Mouse (Mus musculus): ENCODE data around the gene Kdm4a. TPM values are rescaled to one million over a fixed set of nuclear protein-coding genes. Genes with fewer than 3 reads are reported as not detected.

Kdm4a gene
- total RNA-seq, 2 experiments from 2014 or later = 20.5 to 36.0 TPM

GRCm38 (mm10) chr4:118162123-118162522, 17.7 kb downstream of the Kdm4a start:
- no peak for ATAC-seq (replicated peaks; ENCODE audit: low FRiP score, low TSS enrichment, poor library complexity, severe bottlenecking)

GRCm38 (mm10) chr4:118157666-118158065, 22.2 kb downstream of the Kdm4a start:
- ATAC-seq (replicated peaks; ENCODE audit: low FRiP score, low TSS enrichment, poor library complexity, severe bottlenecking) = no peak

DNA sequence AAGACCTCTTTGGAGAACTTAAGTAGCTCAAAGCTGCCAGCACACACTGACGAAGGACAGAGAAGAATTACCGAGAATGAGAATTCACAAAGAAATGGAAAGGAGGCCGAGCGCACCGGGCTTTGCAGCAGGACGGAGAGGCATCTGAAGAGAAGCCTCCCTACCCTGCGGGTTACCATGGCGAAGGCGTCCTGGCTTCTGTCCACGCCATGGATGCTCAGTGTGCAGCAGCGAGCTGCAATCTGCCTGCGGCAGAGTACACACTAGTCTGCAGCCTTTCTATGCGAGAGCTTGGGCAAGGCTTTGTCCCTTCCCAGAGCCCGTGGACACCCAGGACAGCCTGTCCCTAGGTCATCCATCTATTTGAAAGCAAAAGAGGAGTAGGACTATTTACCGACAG, 23.3 kb downstream of the Kdm4a start:
- ATAC-seq (replicated peaks; ENCODE audit: low FRiP score, low TSS enrichment, poor library complexity, severe bottlenecking) = no peak

GRCm38 (mm10) chr4:118154889-118155288, 25.0 kb downstream of the Kdm4a start:
- ATAC-seq (replicated peaks; ENCODE audit: low FRiP score, low TSS enrichment, poor library complexity, severe bottlenecking) = no peak

DNA sequence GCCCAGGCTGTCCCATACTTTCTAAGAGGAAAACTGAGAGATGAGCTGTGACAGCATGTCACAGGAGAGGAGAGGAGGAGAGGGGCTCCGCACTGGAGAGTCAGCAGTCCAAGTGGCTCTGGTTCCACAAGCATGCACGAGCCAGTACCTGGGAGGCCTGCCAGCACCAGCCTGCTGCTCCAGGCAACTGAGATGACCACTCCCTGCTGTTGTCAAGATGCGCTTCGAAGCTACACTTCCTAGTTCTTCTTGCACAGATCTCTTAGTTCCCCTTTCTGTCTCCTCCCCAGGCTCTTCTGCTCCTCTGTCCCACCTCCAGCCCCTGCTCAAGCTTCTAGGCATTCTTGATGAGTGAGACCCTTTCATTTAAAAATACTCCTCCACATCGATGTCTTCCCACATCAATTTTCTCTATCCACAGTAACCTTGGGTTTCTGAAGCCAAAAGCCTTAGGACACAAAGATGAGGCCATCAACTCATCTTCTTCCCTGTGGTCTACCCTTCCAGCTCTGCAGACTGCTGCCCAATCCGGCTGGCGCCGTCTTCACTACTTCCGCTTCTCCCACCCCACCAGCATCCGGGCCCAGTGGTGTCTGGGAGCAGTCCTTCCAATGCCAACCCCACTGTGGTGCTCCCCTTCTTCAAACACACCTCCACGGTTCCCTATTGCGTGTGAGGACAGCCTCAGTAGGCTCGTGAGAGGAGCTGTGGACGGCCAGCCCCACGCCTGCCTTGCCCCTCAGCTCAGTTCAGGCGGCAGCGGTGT, 27.6 kb downstream of the Kdm4a start:
- no peak for ATAC-seq (replicated peaks; ENCODE audit: low FRiP score, low TSS enrichment, poor library complexity, severe bottlenecking)

DNA sequence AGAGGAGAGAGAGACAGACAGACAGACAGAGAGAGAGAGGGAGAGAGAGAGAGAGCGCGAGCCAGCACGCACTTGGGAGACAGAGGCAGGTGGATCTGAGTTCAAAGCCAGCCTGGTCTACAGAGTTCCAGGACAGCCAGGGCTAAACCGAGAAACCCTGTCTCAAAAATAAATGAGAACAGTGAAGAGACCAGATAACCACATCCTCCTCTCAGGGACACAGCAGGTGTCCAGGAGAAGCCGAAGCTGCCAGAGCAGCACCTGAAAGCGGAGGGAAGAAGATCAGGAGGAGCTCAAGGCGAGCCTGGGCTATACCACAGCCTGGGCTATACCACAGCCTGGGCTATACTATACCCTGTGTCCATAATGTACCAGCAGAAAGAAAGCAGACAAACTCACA, 29.0 kb downstream of the Kdm4a start:
- no peak for ATAC-seq (replicated peaks; ENCODE audit: low FRiP score, low TSS enrichment, poor library complexity, severe bottlenecking)

DNA sequence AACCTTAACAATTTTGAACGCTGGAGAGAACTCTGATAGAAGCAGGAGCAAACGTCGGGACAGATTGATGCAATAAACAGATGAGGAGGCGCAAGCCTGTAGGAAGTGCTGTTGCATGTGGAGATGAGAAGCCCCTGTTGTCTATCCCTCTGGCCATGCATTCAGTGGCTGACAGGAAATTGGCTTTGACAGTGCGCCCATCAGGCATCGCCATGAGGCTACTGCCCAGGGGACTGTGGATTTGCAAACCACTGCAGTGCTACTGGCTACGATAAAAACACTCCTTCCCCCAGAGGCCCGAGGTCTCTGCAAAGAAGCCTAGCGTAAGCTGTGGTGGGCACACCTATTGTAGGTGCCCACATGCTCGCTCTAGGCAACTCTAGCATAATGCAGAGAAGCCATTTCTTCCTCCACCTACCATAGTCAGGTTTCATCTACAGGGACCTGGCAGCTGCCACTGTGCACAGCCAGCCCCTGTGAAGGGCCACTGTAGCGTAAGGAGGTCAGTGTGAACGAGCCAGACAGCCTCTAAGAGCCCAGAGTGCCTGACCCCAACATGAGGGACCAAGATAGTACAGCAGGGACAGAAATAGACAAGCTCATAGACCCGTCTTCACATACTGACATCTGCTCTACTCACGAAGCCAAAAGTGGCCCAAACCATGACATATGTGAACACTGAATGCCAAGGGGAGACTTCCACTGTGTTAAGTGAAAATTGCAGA, 29.7 kb downstream of the Kdm4a start:
- no peak for ATAC-seq (replicated peaks; ENCODE audit: low FRiP score, low TSS enrichment, poor library complexity, severe bottlenecking)

- no peak for ATAC-seq (replicated peaks; ENCODE audit: low FRiP score, low TSS enrichment, poor library complexity, severe bottlenecking)
Measured at GRCm38 (mm10) chr4:118149055-118149576, 30.7 kb downstream of the Kdm4a start.

- ATAC-seq (replicated peaks; ENCODE audit: low FRiP score, low TSS enrichment, poor library complexity, severe bottlenecking) = peak; percentile 45
Measured at GRCm38 (mm10) chr4:118148317-118148687, 31.5 kb downstream of the Kdm4a start.

GRCm38 (mm10) chr4:118147547-118148316, 32.1 kb downstream of the Kdm4a start:
- ATAC-seq (replicated peaks; ENCODE audit: low FRiP score, low TSS enrichment, poor library complexity, severe bottlenecking) = 0 out of 2 replicates have a peak, but pooled peaks have one; percentile 17

- no peak for ATAC-seq (replicated peaks; ENCODE audit: low FRiP score, low TSS enrichment, poor library complexity, severe bottlenecking)
Measured at GRCm38 (mm10) chr4:118147090-118147489, 32.8 kb downstream of the Kdm4a start.

GRCm38 (mm10) chr4:118144324-118144723, 35.5 kb downstream of the Kdm4a start:
- ATAC-seq (replicated peaks; ENCODE audit: low FRiP score, low TSS enrichment, poor library complexity, severe bottlenecking) = no peak

DNA sequence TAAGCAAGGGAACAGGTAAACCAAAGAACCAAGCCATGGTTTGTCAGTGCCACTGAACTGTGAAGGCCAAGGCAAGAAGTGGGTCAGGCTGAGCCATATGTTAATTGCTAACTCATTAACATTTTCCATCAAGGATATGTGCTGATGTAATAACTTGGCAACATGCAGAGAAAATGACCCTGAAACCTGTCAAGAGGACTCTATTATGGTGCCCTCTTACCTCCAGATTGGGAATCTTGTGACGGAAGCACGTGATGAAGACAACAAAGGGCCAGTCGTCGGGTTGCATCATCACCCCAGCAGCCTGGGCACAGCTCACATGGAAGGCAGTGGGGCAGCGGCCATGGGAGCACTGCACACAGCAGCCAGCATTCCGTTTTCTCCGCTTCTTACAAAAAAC, 36.2 kb downstream of the Kdm4a start:
- no peak for ATAC-seq (replicated peaks; ENCODE audit: low FRiP score, low TSS enrichment, poor library complexity, severe bottlenecking)

- ATAC-seq (replicated peaks; ENCODE audit: low FRiP score, low TSS enrichment, poor library complexity, severe bottlenecking) = no peak
Measured at GRCm38 (mm10) chr4:118141511-118141910, 38.3 kb downstream of the Kdm4a start.

- no peak for ATAC-seq (replicated peaks; ENCODE audit: low FRiP score, low TSS enrichment, poor library complexity, severe bottlenecking)
Measured at GRCm38 (mm10) chr4:118138891-118139290, 41.0 kb downstream of the Kdm4a start.

- ATAC-seq (replicated peaks; ENCODE audit: low FRiP score, low TSS enrichment, poor library complexity, severe bottlenecking) = no peak
Measured at GRCm38 (mm10) chr4:118137857-118138256, 42.0 kb downstream of the Kdm4a start.

DNA sequence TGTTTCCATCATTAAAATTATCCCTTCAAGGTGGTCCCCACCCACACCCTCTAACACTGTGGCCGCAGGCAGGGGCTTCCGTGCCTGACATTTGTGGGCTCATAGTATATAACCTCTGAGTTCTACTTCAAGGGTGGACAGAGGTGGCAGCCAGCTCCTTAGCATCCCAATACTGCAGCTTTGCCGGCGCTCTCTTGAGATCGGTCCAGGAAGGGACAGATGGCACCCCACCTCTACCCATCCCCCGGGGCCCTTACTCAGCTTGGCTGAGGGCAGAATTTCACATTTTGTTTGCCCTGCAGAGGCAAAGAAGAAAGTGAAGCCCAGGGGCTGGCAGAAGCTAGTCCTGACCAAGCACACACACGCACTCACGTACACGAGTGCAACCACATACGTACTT, 42.5 kb downstream of the Kdm4a start:
- ATAC-seq (replicated peaks; ENCODE audit: low FRiP score, low TSS enrichment, poor library complexity, severe bottlenecking) = no peak

DNA sequence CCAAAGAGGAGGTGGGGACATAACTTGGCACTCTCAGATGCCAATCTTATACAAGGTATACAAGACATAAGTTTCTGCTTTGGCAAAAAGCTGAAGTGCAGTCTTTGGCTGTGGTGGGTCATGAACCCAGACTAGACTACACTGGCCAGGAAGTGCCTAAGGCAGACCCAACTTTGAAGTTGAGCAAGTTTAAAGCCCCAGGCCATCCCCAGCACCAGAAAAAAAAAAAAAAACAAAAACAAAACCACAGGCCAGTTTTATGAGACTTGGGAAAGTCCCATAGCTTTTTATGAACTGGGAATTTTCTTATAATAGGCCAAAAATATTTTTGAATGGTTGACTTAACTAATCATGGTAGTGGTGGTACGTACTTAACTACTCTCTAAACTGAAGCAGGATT, 44.4 kb downstream of the Kdm4a start:
- no peak for ATAC-seq (replicated peaks; ENCODE audit: low FRiP score, low TSS enrichment, poor library complexity, severe bottlenecking)

GRCm38 (mm10) chr4:118134485-118135365, 45.1 kb downstream of the Kdm4a start, which contains the start of gene St3gal3:
TSS of gene St3gal3 (minus strand) at chr4:118134914.
- ATAC-seq (replicated peaks; ENCODE audit: low FRiP score, low TSS enrichment, poor library complexity, severe bottlenecking) = peak; percentile 94
